28 mouse cellular contexts compared by ENCODE assay signal in genomic region chr12:57890783-57891478, GRCm38 (mm10).
DNase-seq lines count a peak whose midpoint lies in the region; ATAC-seq and TF ChIP-seq lines count a peak whose summit lies in the region.
"Had no signal": no experiment of that assay in that cellular context is flagged by ENCODE, and none has a peak within 500 bp of the region (broad histone marks: within the 10 kb centered on the region; RNA-seq: fewer than 3 reads in every experiment).

No protein-coding gene starts in this region.

- ATAC-seq in intestine, embryonic 14.5 days (replicated peaks; ENCODE audit: low FRiP score, low TSS enrichment, low read depth) = peak; percentile 76
- ATAC-seq in intestine, embryonic 16.5 days = peak; percentile 92
- peak; percentile 85 for ATAC-seq in stomach, embryonic 14.5 days (ENCODE audit: insufficient number of reproducible peaks, insufficient read depth, low FRiP score, low read depth)
- peak; percentile 89 for ATAC-seq in stomach, postnatal 0 days (ENCODE audit: low FRiP score, low TSS enrichment)
- ATAC-seq: forebrain, embryonic 15.5 days; Patski had no signal

- H3K27me3 ChIP-seq in intestine, embryonic 14.5 days (replicated peaks; ENCODE audit: control insufficient read depth, insufficient read depth, low read length) = no peaks in the 10 kb centered on the region
- no peaks in the 10 kb centered on the region for H3K27me3 ChIP-seq in intestine, embryonic 16.5 days (replicated peaks; ENCODE audit: control insufficient read depth, insufficient read depth, low read length)
- no peaks in the 10 kb centered on the region for H3K27me3 ChIP-seq in stomach, embryonic 14.5 days (ENCODE audit: control insufficient read depth, insufficient read depth, low read length)
- no peaks in the 10 kb centered on the region for H3K27me3 ChIP-seq in stomach, postnatal 0 days (ENCODE audit: control insufficient read depth, insufficient read depth, low read length)
- H3K27me3 ChIP-seq: CH12.LX; embryonic facial prominence, embryonic 13.5 days; forebrain, embryonic 12.5 days; forebrain, embryonic 15.5 days; heart, embryonic 13.5 days; hindbrain, embryonic 12.5 days; hindbrain, embryonic 15.5 days had no signal

- no peak overlapping the region for H3K9ac ChIP-seq in intestine, embryonic 14.5 days (ENCODE audit: low read length)
- no peak overlapping the region for H3K9ac ChIP-seq in intestine, embryonic 16.5 days (ENCODE audit: low read depth, low read length)
- H3K9ac ChIP-seq in stomach, embryonic 14.5 days (replicated peaks; ENCODE audit: low read depth, low read length) = no peak overlapping the region
- H3K9ac ChIP-seq in stomach, postnatal 0 days (ENCODE audit: low read length) = no peak overlapping the region
- H3K9ac ChIP-seq: embryonic facial prominence, embryonic 13.5 days; forebrain, embryonic 12.5 days; forebrain, embryonic 15.5 days; heart, embryonic 13.5 days; hindbrain, embryonic 12.5 days; hindbrain, embryonic 15.5 days had no signal

- no peak overlapping the region for H3K27ac ChIP-seq in intestine, embryonic 14.5 days (ENCODE audit: low read depth)
- no peak overlapping the region for H3K27ac ChIP-seq in intestine, embryonic 16.5 days (ENCODE audit: low read length)
- H3K27ac ChIP-seq in stomach, embryonic 14.5 days (ENCODE audit: low read length) = peak overlapping the region; percentile 18; the same call in 1 of the 2 replicates
- no peak overlapping the region for H3K27ac ChIP-seq in stomach, postnatal 0 days (replicated peaks)
- H3K27ac ChIP-seq: embryonic facial prominence, embryonic 10.5 days; embryonic facial prominence, embryonic 13.5 days; forebrain, embryonic 12.5 days; forebrain, embryonic 15.5 days; heart, adult 2 months; heart, embryonic 10.5 days; heart, embryonic 13.5 days; hindbrain, embryonic 12.5 days; hindbrain, embryonic 15.5 days had no signal

- no peaks in the 10 kb centered on the region for H3K4me1 ChIP-seq in intestine, embryonic 14.5 days (replicated peaks; ENCODE audit: control insufficient read depth, insufficient read depth, low read length)
- no peaks in the 10 kb centered on the region for H3K4me1 ChIP-seq in intestine, embryonic 16.5 days (ENCODE audit: control insufficient read depth, insufficient read depth, low read length)
- no peaks in the 10 kb centered on the region for H3K4me1 ChIP-seq in stomach, embryonic 14.5 days (ENCODE audit: control insufficient read depth, insufficient read depth, low read length)
- H3K4me1 ChIP-seq in stomach, postnatal 0 days (replicated peaks; ENCODE audit: control insufficient read depth, insufficient read depth) = no peaks in the 10 kb centered on the region
- H3K4me1 ChIP-seq: embryonic facial prominence, embryonic 10.5 days; embryonic facial prominence, embryonic 13.5 days; forebrain, embryonic 12.5 days; forebrain, embryonic 15.5 days; heart, embryonic 10.5 days; heart, embryonic 13.5 days; hindbrain, embryonic 12.5 days; hindbrain, embryonic 15.5 days had no signal

- peak; percentile 52 for DNase-seq in intestine, embryonic 14.5 days (ENCODE audit: low spot score)
- DNase-seq in stomach, postnatal 0 days (ENCODE audit: low spot score) = no peak
- DNase-seq in heart, postnatal 10 days = no peak
- no peak for DNase-seq in urinary bladder, adult 2 months (ENCODE audit: low spot score)
- DNase-seq in cerebellum, adult 9-10 months = no peak
- DNase-seq: adrenal gland, postnatal 10 days; B cell, adult 2 months; cerebellum, adult 11 months; cerebellum, adult 2 months; cerebellum, postnatal 10 days; cerebellum, postnatal 36 days; embryo, embryonic 11 days; gastrocnemius, postnatal 36 days; heart, adult 2 months had no signal

- H3K4me3 ChIP-seq in intestine, embryonic 14.5 days (ENCODE audit: low read depth, low read length) = no peak overlapping the region
- H3K4me3 ChIP-seq in intestine, embryonic 16.5 days (ENCODE audit: low read length) = no peak overlapping the region
- no peak overlapping the region for H3K4me3 ChIP-seq in stomach, embryonic 14.5 days (ENCODE audit: low read depth, low read length)
- H3K4me3 ChIP-seq in stomach, postnatal 0 days (ENCODE audit: low read depth, low read length) = no peak overlapping the region
- H3K4me3 ChIP-seq: embryonic facial prominence, embryonic 10.5 days; embryonic facial prominence, embryonic 13.5 days; erythroblast, embryonic 14.5 days; forebrain, embryonic 12.5 days; forebrain, embryonic 15.5 days; heart, adult 2 months; heart, embryonic 10.5 days; heart, embryonic 13.5 days; hindbrain, embryonic 12.5 days; hindbrain, embryonic 15.5 days had no signal

- no peak for TF ChIP-seq CTCF in stomach, postnatal 0 days (IDR thresholded peaks at IDR 0.05; ENCODE audit: low read depth)

- no peak for TF ChIP-seq EP300 in stomach, postnatal 0 days (optimal IDR thresholded peaks at IDR 0.05)

- no peak overlapping the region for H3K4me2 ChIP-seq in intestine, embryonic 14.5 days (ENCODE audit: low read length)
- H3K4me2 ChIP-seq in intestine, embryonic 16.5 days (ENCODE audit: low read depth, low read length) = no peak overlapping the region
- no peak overlapping the region for H3K4me2 ChIP-seq in stomach, embryonic 14.5 days (replicated peaks; ENCODE audit: low read depth, low read length)
- H3K4me2 ChIP-seq in stomach, postnatal 0 days (replicated peaks; ENCODE audit: low read depth) = no peak overlapping the region
- H3K4me2 ChIP-seq: embryonic facial prominence, embryonic 13.5 days; forebrain, embryonic 12.5 days; forebrain, embryonic 15.5 days; heart, embryonic 13.5 days; hindbrain, embryonic 12.5 days; hindbrain, embryonic 15.5 days had no signal

- 66% methylated on average over 4 of the region's 4 CpGs for WGBS in intestine, embryonic 14.5 days
- WGBS in intestine, embryonic 16.5 days = 64% methylated on average over 4 of the region's 4 CpGs
- 65% methylated on average over 4 of the region's 4 CpGs for WGBS in stomach, embryonic 14.5 days
- WGBS in stomach, postnatal 0 days = 55% methylated on average over 4 of the region's 4 CpGs

- no peaks in the 10 kb centered on the region for H3K36me3 ChIP-seq in intestine, embryonic 14.5 days (ENCODE audit: control insufficient read depth, insufficient read depth, low read length)
- no peaks in the 10 kb centered on the region for H3K36me3 ChIP-seq in intestine, embryonic 16.5 days (ENCODE audit: control insufficient read depth, insufficient read depth, low read length)
- H3K36me3 ChIP-seq in stomach, embryonic 14.5 days (ENCODE audit: control insufficient read depth, insufficient read depth, low read length) = no peaks in the 10 kb centered on the region
- no peaks in the 10 kb centered on the region for H3K36me3 ChIP-seq in stomach, postnatal 0 days (ENCODE audit: control insufficient read depth, insufficient read depth, low read length)
- H3K36me3 ChIP-seq: embryonic facial prominence, embryonic 10.5 days; embryonic facial prominence, embryonic 13.5 days; forebrain, embryonic 12.5 days; forebrain, embryonic 15.5 days; G1E; heart, embryonic 10.5 days; heart, embryonic 13.5 days; hindbrain, embryonic 12.5 days; hindbrain, embryonic 15.5 days had no signal

- intact Hi-C loops in heart, postnatal 10 days (cut with DNase I) = no loop called here

- H3K9me3 ChIP-seq in intestine, embryonic 14.5 days (ENCODE audit: control insufficient read depth, low read length) = 0 out of 2 replicates have a peak, but pooled peaks cover 2% of the 10 kb centered on the region
- H3K9me3 ChIP-seq in intestine, embryonic 16.5 days (ENCODE audit: control insufficient read depth, low read length) = no peaks in the 10 kb centered on the region
- H3K9me3 ChIP-seq in stomach, embryonic 14.5 days (ENCODE audit: control insufficient read depth, low read depth, low read length) = no peaks in the 10 kb centered on the region
- H3K9me3 ChIP-seq in stomach, postnatal 0 days (ENCODE audit: control insufficient read depth, low read length) = no peaks in the 10 kb centered on the region
- H3K9me3 ChIP-seq: embryonic facial prominence, embryonic 10.5 days; embryonic facial prominence, embryonic 13.5 days; forebrain, embryonic 12.5 days; forebrain, embryonic 15.5 days; G1E; heart, embryonic 10.5 days; heart, embryonic 13.5 days; hindbrain, embryonic 12.5 days; hindbrain, embryonic 15.5 days had no signal
